Mouse (Mus musculus) T-helper 1 cell (primary cell): ENCODE measurements around the gene Arhgef6.

Experiments
- in situ Hi-C: fragments of 300-600 bp; cut with MboI, MseI; formaldehyde crosslinking; loops from one replicate; pipeline ENCODE4 v1.15.1; 2025; ENCODE audit warnings: high pct_unique_total_duplicates

The Arhgef6 gene

DNA sequence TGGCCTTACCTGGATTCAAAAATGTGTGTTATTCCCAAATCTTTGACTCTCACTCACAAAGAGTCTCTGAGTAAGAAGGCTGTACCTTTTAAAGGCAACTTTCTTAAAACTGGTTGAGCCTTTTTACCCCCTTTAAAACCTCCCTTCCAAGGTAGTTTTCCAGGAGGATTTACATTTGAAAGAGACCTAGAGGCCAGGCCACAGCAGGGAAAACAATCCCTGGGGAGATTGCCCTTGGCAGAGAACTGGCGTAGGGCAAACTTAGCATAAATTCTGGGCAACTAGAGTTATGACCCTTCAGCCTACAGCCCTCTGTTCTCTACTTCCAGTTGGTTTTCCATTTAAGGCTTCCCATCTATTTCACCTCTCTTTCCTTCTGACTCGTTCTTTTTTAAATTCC lies 140.5 kb downstream of the Arhgef6 start:
- in situ Hi-C loops = no loop called here

DNA sequence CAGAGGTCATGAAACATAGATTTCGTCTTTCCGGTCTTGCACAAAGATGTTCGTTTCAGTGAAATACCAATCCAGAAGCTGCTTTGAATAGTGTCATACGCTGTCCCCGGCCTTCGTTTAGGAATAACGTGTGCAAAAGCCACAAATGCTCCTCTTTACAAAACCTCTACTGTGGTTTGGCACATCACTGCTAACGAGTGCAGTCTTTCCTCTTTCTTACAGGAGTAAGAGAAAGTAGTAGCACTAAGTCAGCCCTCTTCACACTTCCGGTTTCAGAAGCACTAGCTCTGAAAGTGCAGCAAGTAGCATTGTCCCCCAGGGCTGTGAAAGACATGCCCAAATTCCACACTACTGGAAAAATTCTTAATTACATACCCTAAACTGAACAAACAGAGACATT lies 142.2 kb downstream of the Arhgef6 start:
- in situ Hi-C loops = no loop called here

DNA sequence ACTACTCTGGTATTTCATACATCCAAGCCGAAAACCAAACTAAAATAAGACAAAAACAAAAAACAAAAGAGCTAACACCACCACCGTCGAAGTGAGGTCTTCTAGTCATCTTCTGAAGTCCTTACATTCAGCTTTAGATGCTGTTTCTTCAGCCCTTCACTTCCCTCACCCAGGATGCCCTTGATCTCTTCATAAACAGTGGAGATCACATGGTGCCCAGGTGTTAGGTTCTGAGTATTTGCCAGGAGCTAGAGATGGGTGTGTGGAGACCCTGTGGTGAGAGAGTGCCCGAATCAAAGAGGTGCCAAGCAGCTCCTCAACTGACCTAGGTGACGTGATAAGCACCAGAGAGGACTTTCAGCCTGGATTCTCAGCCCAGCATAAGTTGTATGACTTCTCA lies 149.2 kb downstream of the Arhgef6 start:
- in situ Hi-C loops = no loop called here

- in situ Hi-C loops = no loop called here
These were observed 151.2 kb downstream of the Arhgef6 start for GRCm38 (mm10) chrX:57187301-57187700.

DNA sequence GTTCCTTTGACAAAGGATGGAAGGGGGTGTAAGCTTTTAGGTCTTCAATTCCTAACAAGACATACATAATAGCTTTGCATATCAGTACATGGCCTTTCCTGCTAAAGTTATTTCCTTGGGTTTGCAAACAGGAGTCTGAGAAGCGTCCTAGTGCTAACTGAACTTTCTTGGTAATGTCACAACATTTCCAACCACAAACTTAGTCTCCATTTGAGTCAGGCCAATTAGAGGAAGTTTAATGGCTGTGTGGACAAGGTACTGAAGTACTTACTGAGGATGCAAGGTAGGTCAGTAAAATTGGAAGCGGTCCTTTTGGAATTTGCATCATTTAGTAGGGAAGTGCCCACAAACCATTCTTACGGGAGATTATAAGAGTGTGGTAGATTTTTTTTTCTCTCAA lies 155.2 kb downstream of the Arhgef6 start:
- in situ Hi-C loops = no loop called here

- in situ Hi-C loops = no loop called here
These were observed 156.1 kb downstream of the Arhgef6 start for GRCm38 (mm10) chrX:57182470-57182869.
